Mouse (Mus musculus): ENCODE data around the gene Zfyve21. TPM values are rescaled to one million over a fixed set of nuclear protein-coding genes. Genes with fewer than 3 reads are reported as not detected.

The Zfyve21 gene
- polyA plus RNA-seq, 1 experiment from 2014 or later: 119 TPM

Other genes with a start within 250 kb of the Zfyve21 start
- 47.0 and 47.2 TPM in 2 replicates for gene Mark3, start 239.6 kb upstream of the Zfyve21 start, polyA plus RNA-seq (2014; fragmentation: Nextera tagmentation; extraction: Ambion mirVana)
- gene Ckb, start 141.8 kb upstream of the Zfyve21 start, polyA plus RNA-seq (2014; fragmentation: Nextera tagmentation; extraction: Ambion mirVana): 206 and 208 TPM in 2 replicates
- gene Trmt61a, start 136.1 kb upstream of the Zfyve21 start, polyA plus RNA-seq (2014; fragmentation: Nextera tagmentation; extraction: Ambion mirVana): 5.8 and 7.9 TPM in 2 replicates
- gene Bag5, start 100.9 kb upstream of the Zfyve21 start, polyA plus RNA-seq (2014; fragmentation: Nextera tagmentation; extraction: Ambion mirVana): 59.0 and 61.5 TPM in 2 replicates
- gene Apopt1, start 100.9 kb upstream of the Zfyve21 start, polyA plus RNA-seq (2014; fragmentation: Nextera tagmentation; extraction: Ambion mirVana): 46.6 and 48.0 TPM in 2 replicates
- 128 and 137 TPM in 2 replicates for gene Klc1, start 55.3 kb upstream of the Zfyve21 start, polyA plus RNA-seq (2014; fragmentation: Nextera tagmentation; extraction: Ambion mirVana)
- 8.5 and 11.7 TPM in 2 replicates for gene Xrcc3, start 297 bp upstream of the Zfyve21 start, polyA plus RNA-seq (2014; fragmentation: Nextera tagmentation; extraction: Ambion mirVana)
- 15.3 and 17.2 TPM in 2 replicates for gene Ppp1r13b, start 93.9 kb downstream of the Zfyve21 start, polyA plus RNA-seq (2014; fragmentation: Nextera tagmentation; extraction: Ambion mirVana)
- gene Atp5mpl, start 152.8 kb downstream of the Zfyve21 start, polyA plus RNA-seq (2014; fragmentation: Nextera tagmentation; extraction: Ambion mirVana): 670 and 799 TPM in 2 replicates
- 0.21 and 0.34 TPM in 2 replicates for gene Tdrd9, start 157.4 kb downstream of the Zfyve21 start, polyA plus RNA-seq (2014; fragmentation: Nextera tagmentation; extraction: Ambion mirVana)
- gene Rd3l, start 167.1 kb downstream of the Zfyve21 start, polyA plus RNA-seq (2014; fragmentation: Nextera tagmentation; extraction: Ambion mirVana): not detected in 2 replicates